Mouse (Mus musculus) ES-E14 (cell line): ENCODE measurements around the gene E2f4.

ENCODE experiments used
- MAFK ChIP-seq: IDR thresholded peaks from 2 replicates; pipeline ENCODE4 v1.6.1; 2014; ENCODE audit warnings: mild to moderate bottlenecking, low read depth, low read length, inconsistent platforms; ENCODE audit not compliant: insufficient read depth
- ZNF384 ChIP-seq: IDR thresholded peaks from 2 replicates; pipeline ENCODE4 v1.6.1; 2012; ENCODE audit warnings: low read depth, low read length, inconsistent platforms

DNA sequence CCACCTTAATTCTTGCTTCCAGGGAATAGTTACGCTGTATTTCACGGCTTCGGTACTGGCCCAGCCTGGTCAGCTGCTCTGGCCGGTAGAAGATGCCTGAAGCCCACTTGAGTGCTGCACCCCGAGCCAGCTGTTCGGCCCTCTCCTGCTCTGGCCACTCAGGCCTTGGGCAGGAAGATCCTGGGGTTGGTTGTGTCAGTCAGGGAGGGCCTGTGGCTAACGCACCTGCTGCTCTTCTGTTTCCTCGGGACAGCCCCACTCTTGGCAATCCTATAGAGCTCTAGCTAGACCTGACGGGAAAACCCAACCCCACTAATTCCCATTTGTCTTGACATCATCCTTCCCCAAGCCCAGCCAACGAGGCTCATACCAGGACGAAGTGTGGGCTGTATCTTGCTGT, 2.2 kb upstream of the E2f4 start:
- no peak for TF ChIP-seq MAFK
- no peak for TF ChIP-seq ZNF384
